Mouse (Mus musculus) forebrain, embryonic 12.5 days (tissue): ENCODE data around the gene Ankrd55. TPM values are rescaled to one million over a fixed set of nuclear protein-coding genes. Genes with fewer than 3 reads are reported as not detected.

ENCODE experiments used
- ATAC-seq: fragments of 200-750 bp; cut with Nextera tagmentation; 2 replicates; pipeline ENCODE4 v1.8.0; 2017; ENCODE audit warnings: moderate TSS enrichment; ENCODE audit not compliant: low FRiP score
- H3K27ac ChIP-seq: fragments of 300-500 bp; sonication (generic); 2 replicates; pipeline ENCODE4 v1.5.1; 2016; ENCODE audit warnings: mild to moderate bottlenecking
- H3K27me3 ChIP-seq: fragments of 300-500 bp; sonication (generic); 2 replicates; pipeline ENCODE4 v1.6.1; 2016; ENCODE audit warnings: mild to moderate bottlenecking
- H3K36me3 ChIP-seq: fragments of 300-500 bp; sonication (generic); replicated peaks from 2 replicates; pipeline ENCODE4 v1.6.1; 2016; ENCODE audit warnings: mild to moderate bottlenecking
- H3K4me1 ChIP-seq: fragments of 300-500 bp; sonication (generic); 2 replicates; pipeline ENCODE4 v1.6.1; 2016
- H3K4me2 ChIP-seq: fragments of 300-500 bp; sonication (generic); 2 replicates; pipeline ENCODE4 v1.6.1; 2016; ENCODE audit warnings: mild to moderate bottlenecking, moderate library complexity
- H3K4me3 ChIP-seq: fragments of 300-500 bp; sonication (generic); replicated peaks from 2 replicates; pipeline ENCODE4 v1.5.1; 2016; ENCODE audit warnings: mild to moderate bottlenecking
- H3K9ac ChIP-seq: fragments of 300-500 bp; sonication (generic); 2 replicates; pipeline ENCODE4 v1.6.1; 2016; ENCODE audit warnings: mild to moderate bottlenecking
- H3K9me3 ChIP-seq: fragments of 300-500 bp; sonication (generic); 2 replicates; pipeline ENCODE4 v1.6.1; 2016
- WGBS: fragments of 180-500 bp; shearing (Covaris S2); methylation state at CpG from one replicate; pipeline ENCODE4 v1.1.7; 2016; 5-methylcytosine and 5-hydroxymethylcytosine counted together
- polyA plus RNA-seq: library from polyadenylated mRNA; unstranded; fragments of >200 nt; fragmentation: Nextera tagmentation; extraction: Ambion mirVana; gene quantifications from 2 replicates; pipeline ENCODE4 v1.2.1, GENCODE M21; 2016

Gene Ankrd55
- polyA plus RNA-seq: 1.0 and 1.3 TPM in 2 replicates

DNA sequence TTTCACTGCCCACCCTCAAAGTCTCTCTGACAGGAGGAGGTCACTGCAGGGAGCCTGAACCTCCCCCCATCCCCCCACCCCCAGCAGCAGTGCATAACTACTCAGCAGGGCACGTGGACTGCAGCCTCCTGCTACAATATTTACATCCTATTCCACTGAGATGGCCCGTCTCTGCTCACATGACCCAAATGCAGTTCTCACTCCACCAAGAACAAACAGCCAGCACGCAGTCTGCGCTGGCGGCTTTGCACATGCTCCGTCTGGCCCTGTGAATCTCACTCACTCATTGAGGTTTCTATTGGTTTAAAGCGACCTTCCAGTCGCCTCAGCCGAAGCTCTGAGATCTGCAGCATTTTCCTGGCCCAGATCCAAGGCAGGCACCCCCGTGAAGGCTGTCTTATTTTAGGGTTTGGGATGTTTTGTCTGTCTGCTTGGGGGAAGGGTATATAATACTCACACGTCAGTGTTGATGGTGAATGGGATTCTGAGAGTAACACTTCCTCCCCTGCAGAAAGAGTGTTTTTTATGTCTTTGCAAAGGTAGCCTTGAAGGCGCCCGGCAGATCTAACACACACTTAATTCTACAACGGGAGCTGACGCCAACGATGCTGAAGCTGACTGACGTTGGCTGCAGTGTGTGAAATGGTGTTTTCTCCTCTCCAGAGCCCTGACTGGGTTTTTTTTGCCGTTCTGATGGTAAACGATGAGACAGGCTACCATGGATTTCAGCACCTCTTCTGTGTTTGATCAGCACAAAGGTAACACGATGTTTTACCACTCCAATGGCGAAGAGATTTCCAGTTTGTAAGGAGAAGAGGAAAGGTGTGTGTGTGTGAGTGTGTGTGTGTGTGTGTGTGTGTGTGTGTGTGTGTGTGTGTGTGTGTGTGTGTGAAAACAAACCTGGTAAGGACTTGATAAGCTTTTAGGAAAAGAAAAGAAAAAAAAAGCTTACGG is at the start of gene Ankrd55:
Gene Ankrd55, plus strand, starts transcription at position 227 of the 954 bp plus-strand sequence.
- Histone ChIP-seq H3K4me3 (peak within 1 kb of the TSS; percentile 8; the same call in 1 of the 2 replicates), H3K27ac (peak within 1 kb of the TSS; percentile 69)

DNA sequence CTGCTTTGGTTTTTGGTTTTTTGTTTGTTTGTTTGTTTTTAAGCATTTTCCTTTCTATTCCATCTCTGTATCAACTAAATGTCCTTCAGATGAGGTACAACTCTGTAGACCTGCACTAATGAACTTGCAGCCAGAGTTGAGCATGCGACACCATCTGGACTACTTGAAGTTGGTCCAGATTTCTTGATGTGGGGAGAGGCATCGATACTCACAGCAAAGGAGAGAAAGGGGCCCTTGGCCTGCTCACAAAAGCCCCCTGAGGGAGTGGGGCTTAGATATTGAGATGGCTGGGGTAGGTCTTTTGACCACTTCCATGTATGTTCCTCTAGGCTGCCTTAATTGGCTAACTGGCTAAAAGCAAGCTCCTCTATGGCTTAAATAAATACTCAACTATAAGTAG is 49.0 kb upstream of the Ankrd55 start:
- H3K9ac ChIP-seq: no peak overlapping the region
- H3K4me3 ChIP-seq: no peak overlapping the region
- no peak for ATAC-seq
- WGBS: 86% methylated on average over 2 of the region's 2 CpGs
- H3K9me3 ChIP-seq: no peaks in the 10 kb centered on the region
- H3K4me1 ChIP-seq: peaks cover 11% of the 10 kb centered on the region
- H3K36me3 ChIP-seq: no peaks in the 10 kb centered on the region
- H3K27ac ChIP-seq: no peak overlapping the region
- 0 out of 2 replicates have a peak, but pooled peaks cover 5% of the 10 kb centered on the region for H3K27me3 ChIP-seq
- H3K4me2 ChIP-seq: no peak overlapping the region

More for the DNA sequence above, at the start of gene Ankrd55:
- H3K27me3 ChIP-seq: no peaks in the 10 kb centered on the region
- H3K9me3 ChIP-seq: no peaks in the 10 kb centered on the region
- ATAC-seq: peak; percentile 90
- WGBS: 32% methylated on average over 22 of the region's 22 CpGs
- H3K9ac ChIP-seq: peak within 1 kb of the TSS; percentile 5; the same call in 1 of the 2 replicates
- H3K4me1 ChIP-seq: peaks cover 14% of the 10 kb centered on the region
- peak within 1 kb of the TSS; percentile 42 for H3K4me2 ChIP-seq
- H3K36me3 ChIP-seq: no peaks in the 10 kb centered on the region

DNA sequence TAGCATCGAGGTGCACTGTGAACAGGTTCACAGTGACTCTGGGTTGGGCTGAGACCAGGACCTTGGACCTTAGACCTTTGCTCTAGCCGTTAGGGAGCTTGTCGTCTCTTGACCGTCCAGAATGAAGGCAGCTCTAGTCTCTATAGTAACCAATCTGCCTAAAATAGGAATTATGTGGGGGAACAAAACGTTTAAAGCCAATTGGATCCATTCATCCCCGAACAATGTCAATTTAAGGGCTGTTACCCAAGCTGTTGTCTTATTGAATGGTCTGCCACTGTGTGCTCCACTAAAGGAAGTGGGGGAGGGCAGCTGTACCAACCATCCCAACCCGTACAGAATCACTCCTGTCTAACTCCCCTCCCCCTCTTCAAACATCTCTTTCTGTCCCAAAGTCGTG is 46.8 kb upstream of the Ankrd55 start:
- no peak overlapping the region for H3K4me3 ChIP-seq
- WGBS: 15% methylated on average over 8 of the region's 8 CpGs
- no peaks in the 10 kb centered on the region for H3K36me3 ChIP-seq
- 0 out of 2 replicates have a peak, but pooled peaks cover 5% of the 10 kb centered on the region for H3K27me3 ChIP-seq
- ATAC-seq: no peak
- H3K9me3 ChIP-seq: no peaks in the 10 kb centered on the region
- no peak overlapping the region for H3K9ac ChIP-seq
- no peak overlapping the region for H3K27ac ChIP-seq
- peaks cover 11% of the 10 kb centered on the region for H3K4me1 ChIP-seq
- no peak overlapping the region for H3K4me2 ChIP-seq

DNA sequence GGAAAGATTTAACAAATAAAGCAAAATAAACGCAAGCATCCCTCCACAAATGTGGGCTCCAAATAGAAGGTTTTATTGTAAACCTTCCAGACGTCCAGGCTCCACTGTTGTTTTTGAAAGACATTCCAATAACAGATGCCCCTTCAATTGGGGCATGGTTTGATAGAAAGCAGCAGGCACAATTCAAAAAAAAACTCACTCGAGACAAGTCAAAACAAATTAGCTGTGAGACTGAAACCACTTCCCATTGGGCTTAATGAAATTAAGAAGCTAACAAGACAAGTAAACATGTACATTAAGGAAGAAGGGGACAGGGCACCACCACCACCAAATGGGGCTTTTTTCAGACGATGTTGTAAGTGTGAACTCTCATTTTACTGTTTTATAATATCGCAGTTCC is 43.1 kb upstream of the Ankrd55 start:
- Histone ChIP-seq H3K27me3 (no peaks in the 10 kb centered on the region), H3K4me1 (peaks cover 11% of the 10 kb centered on the region), H3K4me3 (no peak overlapping the region), H3K4me2 (no peak overlapping the region), H3K36me3 (no peaks in the 10 kb centered on the region), H3K9ac (no peak overlapping the region), H3K9me3 (peaks cover 11% of the 10 kb centered on the region; the same call in 1 of the 2 replicates), H3K27ac (no peak overlapping the region)
- no peak for ATAC-seq
- WGBS: 77% methylated on average over 5 of the region's 5 CpGs

DNA sequence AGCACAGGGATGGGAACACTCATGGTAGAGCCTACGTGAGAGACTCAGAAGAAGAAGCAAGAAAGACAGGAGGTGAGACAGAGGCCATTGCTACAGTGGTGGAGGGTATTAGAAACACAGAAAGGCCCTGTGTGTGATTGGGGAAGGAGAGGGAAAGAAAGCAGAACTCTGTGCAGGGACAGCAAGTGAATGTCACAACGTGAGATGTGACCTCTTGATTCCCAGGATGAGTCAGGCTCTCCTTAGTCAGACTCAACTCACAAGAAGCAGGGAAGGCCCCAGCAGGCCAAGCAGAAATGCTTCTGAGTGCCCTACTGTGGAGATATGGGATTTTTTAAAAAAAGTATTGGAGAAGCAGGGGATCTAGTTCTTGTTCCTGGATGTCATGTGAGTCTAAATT is 36.8 kb upstream of the Ankrd55 start:
- ATAC-seq: no peak
- Histone ChIP-seq H3K4me2 (no peak overlapping the region), H3K36me3 (no peaks in the 10 kb centered on the region), H3K4me1 (peaks cover 4% of the 10 kb centered on the region; the same call in 1 of the 2 replicates), H3K27ac (no peak overlapping the region), H3K27me3 (no peaks in the 10 kb centered on the region), H3K9ac (no peak overlapping the region), H3K4me3 (no peak overlapping the region), H3K9me3 (peaks cover 11% of the 10 kb centered on the region; the same call in 1 of the 2 replicates)
- WGBS: 80% methylated on average over 2 of the region's 2 CpGs

DNA sequence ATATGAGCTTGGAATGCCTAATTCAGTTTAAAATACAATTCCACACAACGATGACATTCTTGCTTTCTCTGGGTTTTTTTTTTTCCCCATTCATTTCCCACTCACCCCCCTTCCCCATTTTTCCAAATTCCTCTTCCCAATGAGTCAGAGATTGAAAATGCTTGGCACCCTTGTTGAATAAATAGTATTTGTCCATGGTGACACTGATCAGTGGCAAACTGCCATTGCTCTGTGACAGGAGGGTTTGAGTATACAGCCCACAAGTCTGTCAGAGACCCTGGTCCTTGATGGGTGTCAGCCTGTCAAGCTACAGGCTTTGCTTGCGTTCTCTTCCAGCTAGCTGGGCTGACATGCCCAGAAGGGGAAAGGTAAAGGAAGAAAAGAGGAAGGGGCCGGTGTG is 36.2 kb upstream of the Ankrd55 start:
- ATAC-seq: no peak
- H3K9ac ChIP-seq: no peak overlapping the region
- H3K27ac ChIP-seq: no peak overlapping the region
- H3K36me3 ChIP-seq: no peaks in the 10 kb centered on the region
- no peaks in the 10 kb centered on the region for H3K27me3 ChIP-seq
- H3K9me3 ChIP-seq: peaks cover 11% of the 10 kb centered on the region; the same call in 1 of the 2 replicates
- H3K4me3 ChIP-seq: no peak overlapping the region
- 89% methylated on average over 3 of the region's 3 CpGs for WGBS
- H3K4me2 ChIP-seq: no peak overlapping the region
- peaks cover 4% of the 10 kb centered on the region; the same call in 1 of the 2 replicates for H3K4me1 ChIP-seq

DNA sequence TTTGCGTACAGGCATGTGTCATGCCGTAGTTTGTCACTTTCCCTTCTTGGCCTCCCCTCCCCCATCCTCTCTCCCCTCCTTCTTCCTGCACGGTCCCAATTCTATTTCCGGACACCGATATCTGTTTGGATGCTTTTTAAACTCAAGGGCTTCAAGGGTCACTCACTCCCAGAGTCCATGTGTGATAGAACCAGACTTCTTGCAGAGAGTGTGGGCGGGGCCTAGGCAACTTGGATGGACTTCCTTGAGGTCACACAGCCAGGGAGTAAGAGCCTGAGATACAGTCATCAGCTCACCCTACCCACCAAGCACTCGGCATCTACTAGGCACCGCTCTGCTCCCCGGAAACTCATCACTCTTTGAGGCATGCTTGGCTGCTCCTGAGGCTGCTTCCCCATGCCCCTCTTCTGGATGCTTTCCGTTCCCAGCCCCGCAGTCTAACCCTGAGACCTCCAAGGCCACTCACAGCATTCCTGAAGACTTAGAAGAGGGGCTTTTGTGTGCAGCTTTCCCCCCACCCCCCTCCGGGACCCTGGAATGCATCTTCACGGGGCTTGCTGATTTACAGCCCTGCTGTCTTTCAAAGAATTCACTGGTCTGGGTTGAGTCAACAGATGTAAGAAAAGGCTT is 35.1 kb upstream of the Ankrd55 start:
- no peak for ATAC-seq
- Histone ChIP-seq H3K4me2 (no peak overlapping the region), H3K9me3 (peaks cover 11% of the 10 kb centered on the region; the same call in 1 of the 2 replicates), H3K27me3 (no peaks in the 10 kb centered on the region), H3K9ac (no peak overlapping the region), H3K27ac (no peak overlapping the region), H3K4me3 (no peak overlapping the region), H3K36me3 (no peaks in the 10 kb centered on the region), H3K4me1 (peaks cover 4% of the 10 kb centered on the region; the same call in 1 of the 2 replicates)
- WGBS: 59% methylated on average over 13 of the region's 13 CpGs

DNA sequence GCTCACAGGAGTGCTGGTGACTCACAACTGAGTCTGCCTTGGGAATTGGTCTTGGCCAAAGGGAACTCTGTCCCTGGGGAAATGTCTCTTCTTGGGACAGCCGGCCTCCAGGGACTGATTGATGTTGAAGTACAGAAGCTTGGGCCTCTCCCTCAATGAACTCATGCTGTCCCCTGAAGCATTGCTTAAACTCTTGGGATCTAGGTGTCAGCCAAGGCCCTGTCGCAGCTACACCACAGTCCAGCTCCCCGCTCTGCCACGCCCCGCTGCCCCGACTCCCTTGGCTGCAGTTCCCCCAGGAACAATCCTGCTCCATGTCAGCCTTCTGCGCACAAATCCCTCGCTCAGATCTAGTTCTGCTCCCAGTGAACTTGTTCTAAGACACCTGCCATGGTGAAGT is 34.1 kb upstream of the Ankrd55 start:
- Histone ChIP-seq H3K4me2 (no peak overlapping the region), H3K4me3 (no peak overlapping the region), H3K27ac (no peak overlapping the region), H3K36me3 (no peaks in the 10 kb centered on the region), H3K9ac (no peak overlapping the region), H3K27me3 (no peaks in the 10 kb centered on the region), H3K4me1 (peaks cover 4% of the 10 kb centered on the region; the same call in 1 of the 2 replicates), H3K9me3 (peaks cover 5% of the 10 kb centered on the region; the same call in 1 of the 2 replicates)
- 90% methylated on average over 8 of the region's 8 CpGs for WGBS
- no peak for ATAC-seq

DNA sequence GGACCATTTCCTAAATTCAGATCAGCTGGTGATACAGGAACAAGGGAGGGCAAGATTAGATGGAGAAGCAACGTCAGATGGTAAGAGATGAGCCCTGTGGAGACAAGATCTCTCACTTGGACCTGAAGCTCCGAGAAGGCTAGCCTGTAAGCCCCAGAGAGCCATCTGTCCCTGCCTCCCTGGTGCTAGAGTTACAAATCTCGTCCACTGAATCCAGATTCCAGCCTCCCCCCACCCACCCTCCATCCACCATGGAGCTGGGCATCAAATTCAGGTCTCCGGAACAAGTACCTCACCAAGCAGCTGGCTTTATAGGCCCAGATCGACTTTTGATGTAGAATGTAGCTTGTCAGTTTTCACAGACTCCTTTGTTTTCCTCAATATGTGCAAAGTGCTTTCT is 32.4 kb upstream of the Ankrd55 start:
- Histone ChIP-seq H3K36me3 (no peaks in the 10 kb centered on the region), H3K9me3 (no peaks in the 10 kb centered on the region), H3K4me1 (peaks cover 4% of the 10 kb centered on the region; the same call in 1 of the 2 replicates), H3K4me3 (no peak overlapping the region), H3K4me2 (no peak overlapping the region), H3K9ac (no peak overlapping the region), H3K27me3 (no peaks in the 10 kb centered on the region), H3K27ac (no peak overlapping the region)
- no peak for ATAC-seq
- WGBS: 65% methylated on average over 5 of the region's 5 CpGs

DNA sequence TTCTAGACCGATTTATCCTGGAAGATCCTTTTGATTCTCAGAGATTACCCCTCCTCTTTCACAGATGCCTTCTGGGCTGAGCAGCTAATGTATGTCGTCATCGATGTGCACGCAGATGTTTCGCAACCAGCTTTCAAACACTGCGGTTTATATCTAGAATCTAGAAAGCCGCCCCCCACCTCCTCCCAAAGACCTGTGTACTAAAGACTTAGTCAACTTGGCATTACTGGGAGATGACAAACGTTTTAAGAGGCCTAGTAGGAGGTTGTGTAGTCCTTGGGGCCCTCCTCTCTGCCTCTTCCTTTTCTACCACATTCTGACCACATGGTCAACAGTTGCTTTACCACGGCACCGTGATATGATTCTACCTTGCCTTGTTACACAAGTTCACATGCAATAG is 29.8 kb upstream of the Ankrd55 start:
- no peaks in the 10 kb centered on the region for H3K4me1 ChIP-seq
- H3K9me3 ChIP-seq: no peaks in the 10 kb centered on the region
- no peak overlapping the region for H3K4me2 ChIP-seq
- no peaks in the 10 kb centered on the region for H3K36me3 ChIP-seq
- no peaks in the 10 kb centered on the region for H3K27me3 ChIP-seq
- H3K9ac ChIP-seq: no peak overlapping the region
- no peak overlapping the region for H3K27ac ChIP-seq
- WGBS: 92% methylated on average over 10 of the region's 10 CpGs
- H3K4me3 ChIP-seq: no peak overlapping the region
- no peak for ATAC-seq

DNA sequence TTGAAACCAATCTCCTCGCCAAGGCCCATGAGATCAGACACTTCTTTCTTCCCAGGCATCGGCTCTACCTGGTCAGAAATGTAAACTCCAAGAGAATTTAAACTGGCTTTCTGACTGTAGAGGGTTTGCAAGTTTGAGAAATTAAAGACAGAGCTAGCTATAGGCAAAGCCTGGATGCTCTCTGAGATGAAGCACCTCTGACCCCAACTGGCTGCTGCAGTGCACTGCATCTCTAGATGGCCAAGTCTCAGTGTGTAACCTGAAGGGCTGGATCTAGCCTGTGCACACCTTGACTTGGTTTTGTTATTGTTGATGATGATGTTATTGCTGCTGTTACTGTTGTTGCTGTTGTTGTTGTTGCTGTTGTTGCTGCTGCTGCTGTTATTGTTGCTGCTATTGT is 28.9 kb upstream of the Ankrd55 start:
- no peak overlapping the region for H3K9ac ChIP-seq
- no peak overlapping the region for H3K4me3 ChIP-seq
- no peaks in the 10 kb centered on the region for H3K4me1 ChIP-seq
- H3K36me3 ChIP-seq: no peaks in the 10 kb centered on the region
- ATAC-seq: peak; percentile 82
- 61% methylated on average over 2 of the region's 2 CpGs for WGBS
- no peak overlapping the region for H3K27ac ChIP-seq
- H3K4me2 ChIP-seq: no peak overlapping the region
- H3K9me3 ChIP-seq: no peaks in the 10 kb centered on the region
- H3K27me3 ChIP-seq: no peaks in the 10 kb centered on the region

DNA sequence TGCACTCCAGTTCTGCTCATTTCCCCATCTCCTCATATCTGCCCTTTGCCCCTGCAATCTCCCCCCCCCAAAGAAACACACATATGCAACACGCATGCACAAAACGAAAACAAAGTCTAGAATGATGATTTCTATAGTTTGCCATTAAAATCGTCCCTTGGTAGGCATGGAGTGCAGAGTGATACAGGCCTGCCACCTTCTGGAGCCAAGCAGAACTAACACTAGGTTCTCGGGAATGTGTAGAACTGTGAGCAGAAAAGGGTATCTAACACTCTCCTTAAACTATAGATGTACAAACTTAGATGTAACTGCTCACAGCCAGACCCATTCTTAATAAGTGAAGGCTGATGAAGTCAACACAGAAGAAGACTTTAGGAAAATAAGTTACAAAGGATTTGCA is 23.6 kb upstream of the Ankrd55 start:
- ATAC-seq: peak; percentile 33; the same call in 1 of the 2 replicates
- WGBS: 24% methylated on average over 4 of the region's 4 CpGs
- Histone ChIP-seq H3K27ac (no peak overlapping the region), H3K4me3 (no peak overlapping the region), H3K9ac (no peak overlapping the region), H3K9me3 (no peaks in the 10 kb centered on the region), H3K36me3 (no peaks in the 10 kb centered on the region), H3K4me2 (no peak overlapping the region), H3K27me3 (no peaks in the 10 kb centered on the region), H3K4me1 (no peaks in the 10 kb centered on the region)
